Mouse (Mus musculus) bone marrow, adult 2 months (tissue): Measurements from ENCODE around the gene Nav3.

ENCODE experiments used
- CTCF ChIP-seq: fragments of 200-500 bp; IDR thresholded peaks from 2 replicates; pipeline ENCODE4 v1.5.1; 2011; ENCODE audit warnings: low read length, control low read depth; ENCODE audit not compliant: control insufficient read depth, insufficient read depth
- POLR2A ChIP-seq: fragments of 200-500 bp; IDR thresholded peaks from 2 replicates; pipeline ENCODE4 v1.6.1; 2011; ENCODE audit warnings: low read depth, mild to moderate bottlenecking, control low read depth, low read length, borderline replicate concordance; ENCODE audit not compliant: control insufficient read depth

DNA sequence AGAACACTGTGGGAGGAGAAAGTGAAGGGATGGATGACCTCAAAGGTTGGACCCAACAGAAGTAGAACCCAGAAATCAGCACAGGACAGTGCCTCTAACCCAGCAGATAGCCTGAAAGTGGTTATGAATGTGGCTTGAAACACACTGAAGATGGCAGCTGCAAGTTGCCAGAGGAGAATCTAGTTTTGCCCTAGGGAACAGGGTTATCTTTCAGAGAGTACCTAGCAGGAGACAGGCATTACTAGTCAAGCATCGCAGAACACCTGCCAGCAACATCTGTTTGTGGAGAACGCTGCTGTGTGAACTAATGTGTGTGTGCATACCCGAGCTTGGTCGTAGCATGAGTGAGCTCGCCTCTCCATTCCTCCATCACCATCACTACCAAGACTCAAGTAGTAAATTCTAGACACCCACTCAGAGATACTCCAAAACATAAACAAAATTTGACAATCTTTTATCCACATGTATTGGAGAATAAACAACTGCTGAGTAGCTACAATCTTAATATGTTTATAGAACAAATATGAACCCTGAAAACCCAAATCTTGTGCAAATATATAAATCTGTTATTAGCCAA is 251.8 kb downstream of the Nav3 start:
- TF ChIP-seq CTCF (no peak), POLR2A (no peak)
